Mouse (Mus musculus) liver, embryonic 15.5 days (tissue): ENCODE results near the gene Fam221b. TPM values are rescaled to one million over a fixed set of nuclear protein-coding genes. Genes with fewer than 3 reads are reported as not detected.

Experiments used
- ATAC-seq: fragments of 200-750 bp; cut with Nextera tagmentation; 2 replicates; pipeline ENCODE4 v1.8.0; 2017; ENCODE audit warnings: moderate number of reproducible peaks, mild to moderate bottlenecking, moderate library complexity; ENCODE audit not compliant: insufficient read depth
- H3K27ac ChIP-seq: fragments of 300-500 bp; sonication (generic); replicated peaks from 2 replicates; pipeline ENCODE4 v1.5.1; 2015; ENCODE audit warnings: mild to moderate bottlenecking, inconsistent platforms
- H3K27me3 ChIP-seq: fragments of 300-500 bp; sonication (generic); 2 replicates; pipeline ENCODE4 v1.6.1; 2015; ENCODE audit warnings: mild to moderate bottlenecking, inconsistent platforms
- H3K36me3 ChIP-seq: fragments of 300-500 bp; sonication (generic); replicated peaks from 2 replicates; pipeline ENCODE4 v1.6.1; 2015; ENCODE audit warnings: moderate library complexity, mild to moderate bottlenecking, inconsistent platforms
- H3K4me1 ChIP-seq: fragments of 300-500 bp; sonication (generic); replicated peaks from 2 replicates; pipeline ENCODE4 v1.6.1; 2015; ENCODE audit warnings: inconsistent platforms
- H3K4me2 ChIP-seq: fragments of 300-500 bp; sonication (generic); 2 replicates; pipeline ENCODE4 v1.6.1; 2015; ENCODE audit warnings: moderate library complexity, mild to moderate bottlenecking, inconsistent platforms
- H3K4me3 ChIP-seq: fragments of 300-500 bp; sonication (generic); replicated peaks from 2 replicates; pipeline ENCODE4 v1.5.1; 2015; ENCODE audit warnings: mild to moderate bottlenecking, inconsistent platforms
- H3K9ac ChIP-seq: fragments of 300-500 bp; sonication (generic); 2 replicates; pipeline ENCODE4 v1.6.1; 2015; ENCODE audit warnings: moderate library complexity, mild to moderate bottlenecking, inconsistent platforms
- H3K9me3 ChIP-seq: fragments of 300-500 bp; sonication (generic); replicated peaks from 2 replicates; pipeline ENCODE4 v1.6.1; 2016; ENCODE audit warnings: inconsistent platforms
- WGBS: fragments of 180-500 bp; shearing (Covaris S2); methylation state at CpG from one replicate; pipeline ENCODE4 v1.1.7; 2015; ENCODE audit warnings: mixed read lengths; ENCODE audit not compliant: insufficient replicate concordance; 5-methylcytosine and 5-hydroxymethylcytosine counted together
- polyA plus RNA-seq: library from polyadenylated mRNA; unstranded; fragments of >200 nt; fragmentation: Nextera tagmentation; extraction: Ambion mirVana; gene quantifications from 2 replicates; pipeline ENCODE4 v1.2.1, GENCODE M21; 2015

Gene Fam221b
- polyA plus RNA-seq, 1 experiment from 2014 or later = 1.1 TPM

DNA sequence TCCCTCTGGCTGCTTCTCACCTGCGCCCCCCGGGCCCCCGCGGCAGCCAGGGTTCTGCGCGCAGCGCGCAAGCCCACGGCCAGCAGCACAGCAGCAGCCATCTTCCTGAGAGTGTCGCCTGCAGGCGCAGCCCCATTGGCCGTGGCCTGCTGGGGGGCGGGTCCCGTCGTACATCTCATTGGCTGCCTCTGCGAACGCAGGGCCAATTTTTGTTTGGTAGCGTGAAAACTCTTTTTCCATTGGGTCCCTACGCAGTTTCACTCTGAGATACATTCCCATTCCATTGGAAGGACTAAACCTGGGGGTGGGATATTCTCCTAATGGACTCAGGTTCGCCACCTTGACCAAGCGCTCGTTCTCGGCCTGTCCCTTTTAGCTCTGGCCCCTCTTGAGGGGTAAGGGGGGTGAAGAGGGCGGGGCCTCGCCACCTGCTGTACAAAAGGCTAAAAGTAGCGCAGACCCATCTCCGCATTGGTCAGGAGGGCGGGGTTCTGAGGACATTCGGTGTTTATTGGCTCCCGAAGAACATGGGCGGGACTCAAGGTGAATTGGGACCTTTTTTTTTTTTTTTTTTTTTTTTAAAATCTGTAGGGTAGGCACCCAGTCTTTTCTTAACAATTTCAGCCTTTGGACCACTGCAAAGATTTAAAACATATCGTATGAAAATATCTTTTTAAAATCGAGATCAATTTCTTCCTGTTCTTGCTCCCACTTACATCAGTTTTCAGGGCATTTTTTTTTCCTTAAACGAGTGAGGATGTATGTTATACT, 12.4 kb downstream of the Fam221b start, which contains the start of gene Hint2:
Gene Hint2, minus strand, starts transcription at position 128 of the 771 bp plus-strand sequence.
- Histone ChIP-seq H3K4me1 (peaks cover 32% of the 10 kb centered on the region), H3K9me3 (no peaks in the 10 kb centered on the region), H3K27ac (peak within 1 kb of the TSS; percentile 79), H3K36me3 (no peaks in the 10 kb centered on the region), H3K4me2 (peak within 1 kb of the TSS; percentile 91), H3K4me3 (peak within 1 kb of the TSS; percentile 91), H3K27me3 (peaks cover 26% of the 10 kb centered on the region), H3K9ac (peak within 1 kb of the TSS; percentile 89)
- 1% methylated on average over 34 of the region's 34 CpGs for WGBS
- peak; percentile 95 for ATAC-seq

DNA sequence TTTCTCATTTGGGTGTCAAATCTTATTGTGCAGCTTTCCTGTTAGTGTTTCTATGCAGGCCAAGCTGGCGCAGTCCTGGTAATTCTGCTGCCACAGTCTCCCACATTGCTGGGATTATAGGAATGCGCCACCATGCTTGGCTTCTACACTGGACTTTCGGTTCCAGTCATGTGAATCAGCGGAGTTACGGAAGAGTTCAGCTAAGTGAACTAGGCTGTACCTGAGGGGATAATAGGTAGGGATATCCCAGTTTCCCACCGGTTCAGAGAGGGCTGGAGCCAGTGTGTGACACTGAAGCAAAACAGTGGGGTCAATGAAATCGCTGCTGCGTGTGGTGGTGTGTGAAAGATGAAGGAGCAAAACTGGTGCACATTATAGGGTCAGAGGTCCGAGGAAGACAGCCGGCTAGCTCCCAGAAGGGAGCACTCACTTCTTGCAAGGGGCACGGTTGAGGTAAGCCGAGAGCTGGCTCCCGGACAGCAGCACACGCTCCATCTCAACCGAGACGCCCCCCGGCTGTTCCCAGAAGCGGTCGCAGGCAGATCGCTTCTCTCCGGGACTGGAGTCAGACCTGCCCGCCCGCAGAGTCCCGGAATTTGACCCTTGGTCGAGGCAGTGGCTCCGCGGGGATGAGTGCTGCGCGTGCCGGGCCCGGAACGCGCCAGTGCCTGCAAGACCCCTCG, 13.1 kb downstream of the Fam221b start:
- H3K4me1 ChIP-seq = peaks cover 32% of the 10 kb centered on the region
- peak; percentile 30 for ATAC-seq
- H3K9me3 ChIP-seq = no peaks in the 10 kb centered on the region
- peak overlapping the region; percentile 79 for H3K27ac ChIP-seq
- H3K36me3 ChIP-seq = no peaks in the 10 kb centered on the region
- 10% methylated on average over 34 of the region's 34 CpGs for WGBS
- H3K9ac ChIP-seq = peak overlapping the region; percentile 89
- H3K27me3 ChIP-seq = peaks cover 19% of the 10 kb centered on the region
- H3K4me2 ChIP-seq = peak overlapping the region; percentile 91
- H3K4me3 ChIP-seq = peak overlapping the region; percentile 91

DNA sequence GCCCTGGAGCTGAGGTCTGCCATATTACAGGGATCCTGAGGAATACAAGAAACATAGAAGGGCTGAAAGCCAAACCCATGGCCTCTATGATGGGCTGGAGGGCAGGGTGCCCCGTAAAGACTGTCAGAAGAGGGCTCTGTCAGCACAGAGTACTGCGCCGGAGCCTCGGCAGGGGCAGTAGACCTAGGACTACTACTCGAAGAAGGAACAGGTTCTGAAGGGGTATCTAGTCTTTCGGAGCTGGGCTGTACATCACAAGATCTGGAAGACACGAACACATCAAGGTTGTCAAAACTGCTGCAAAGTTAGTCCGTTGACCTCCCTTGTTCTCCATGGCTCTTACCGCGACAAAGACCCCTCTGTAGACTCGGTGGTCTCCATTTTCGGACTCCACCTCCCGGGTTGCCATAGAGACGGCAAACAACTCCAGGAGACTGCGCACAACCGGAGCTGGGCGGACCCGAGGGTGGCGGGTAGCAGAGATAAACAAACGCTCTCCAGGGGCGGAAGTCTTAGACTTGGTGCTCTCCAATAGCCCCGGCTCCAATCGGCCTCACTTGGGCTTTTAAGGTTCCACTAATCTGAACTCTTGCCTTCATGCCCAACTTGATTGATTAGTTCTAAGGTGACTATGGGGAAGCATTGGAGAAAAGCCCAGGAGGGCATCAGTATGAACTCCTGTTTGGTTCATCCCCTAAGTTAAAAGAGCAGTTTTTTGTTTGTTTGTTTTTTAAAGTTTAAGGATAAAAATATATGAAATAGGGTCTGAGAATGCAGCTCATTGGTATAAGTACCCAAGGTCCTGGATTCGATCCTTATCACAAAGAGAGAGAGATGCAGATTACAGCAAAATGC, 15.6 kb downstream of the Fam221b start, which contains the start of gene Spag8:
Gene Spag8, minus strand, starts transcription at position 434 of the 855 bp plus-strand sequence.
- H3K9ac ChIP-seq = no peak within 1 kb of the TSS
- ATAC-seq = no peak
- H3K9me3 ChIP-seq = no peaks in the 10 kb centered on the region
- H3K4me3 ChIP-seq = peak within 1 kb of the TSS; percentile 39
- H3K27ac ChIP-seq = no peak within 1 kb of the TSS
- H3K4me1 ChIP-seq = peaks cover 32% of the 10 kb centered on the region
- 17% methylated on average over 24 of the region's 24 CpGs for WGBS
- H3K4me2 ChIP-seq = peak within 1 kb of the TSS; percentile 56
- no peaks in the 10 kb centered on the region for H3K36me3 ChIP-seq
- peaks cover 2% of the 10 kb centered on the region; the same call in 1 of the 2 replicates for H3K27me3 ChIP-seq

DNA sequence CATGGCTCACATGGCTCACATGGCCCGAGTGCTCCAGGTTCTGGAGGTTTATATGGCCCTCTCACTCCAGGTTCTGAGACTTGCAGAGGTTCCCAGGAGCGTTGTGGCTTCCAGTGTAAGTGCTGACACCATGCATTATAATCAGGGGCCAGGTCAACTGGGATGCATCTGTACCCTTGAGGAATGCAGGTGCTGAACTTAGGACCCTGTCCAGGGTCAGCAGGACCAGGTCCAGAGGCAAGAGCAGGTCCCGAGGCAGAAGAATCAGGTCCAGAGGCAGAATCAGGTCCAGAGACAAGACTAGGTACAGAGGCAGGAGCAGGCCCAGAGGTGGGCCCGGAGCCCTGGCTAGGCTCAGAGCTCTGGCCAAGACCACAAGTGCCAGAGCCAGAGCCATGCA, 16.2 kb downstream of the Fam221b start:
- Histone ChIP-seq H3K36me3 (no peaks in the 10 kb centered on the region), H3K27ac (no peak overlapping the region), H3K4me3 (no peak overlapping the region), H3K4me2 (peak overlapping the region; percentile 56; the same call in 1 of the 2 replicates), H3K4me1 (peaks cover 32% of the 10 kb centered on the region), H3K9ac (no peak overlapping the region), H3K27me3 (no peaks in the 10 kb centered on the region), H3K9me3 (no peaks in the 10 kb centered on the region)
- WGBS = 69% methylated on average over 4 of the region's 4 CpGs
- no peak for ATAC-seq

DNA sequence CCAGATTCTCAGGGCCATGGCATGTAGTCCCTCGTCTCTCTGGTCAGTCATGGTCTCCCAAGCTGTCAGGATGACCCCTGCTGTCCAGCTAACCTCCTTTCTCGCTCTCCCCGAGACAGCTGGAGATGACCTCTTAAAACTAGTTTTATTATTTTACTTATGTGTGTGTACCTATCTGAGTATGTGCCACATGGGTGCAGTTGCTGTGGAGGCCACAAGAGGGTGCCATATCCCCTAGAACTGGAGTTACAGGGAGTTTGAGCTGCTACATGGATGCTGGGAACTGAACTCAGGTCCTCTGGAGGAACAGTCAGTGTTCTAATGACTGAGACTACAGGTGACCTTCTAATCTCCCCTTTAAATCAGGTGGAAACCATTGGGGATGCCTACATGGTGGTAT, 19.2 kb downstream of the Fam221b start:
- Histone ChIP-seq H3K27me3 (no peaks in the 10 kb centered on the region; the same call in 1 of the 2 replicates), H3K4me1 (peaks cover 16% of the 10 kb centered on the region), H3K36me3 (no peaks in the 10 kb centered on the region), H3K27ac (no peak overlapping the region), H3K9ac (no peak overlapping the region), H3K9me3 (no peaks in the 10 kb centered on the region), H3K4me3 (no peak overlapping the region), H3K4me2 (no peak overlapping the region)
- 76% methylated on average over 3 of the region's 3 CpGs for WGBS
- ATAC-seq = no peak

DNA sequence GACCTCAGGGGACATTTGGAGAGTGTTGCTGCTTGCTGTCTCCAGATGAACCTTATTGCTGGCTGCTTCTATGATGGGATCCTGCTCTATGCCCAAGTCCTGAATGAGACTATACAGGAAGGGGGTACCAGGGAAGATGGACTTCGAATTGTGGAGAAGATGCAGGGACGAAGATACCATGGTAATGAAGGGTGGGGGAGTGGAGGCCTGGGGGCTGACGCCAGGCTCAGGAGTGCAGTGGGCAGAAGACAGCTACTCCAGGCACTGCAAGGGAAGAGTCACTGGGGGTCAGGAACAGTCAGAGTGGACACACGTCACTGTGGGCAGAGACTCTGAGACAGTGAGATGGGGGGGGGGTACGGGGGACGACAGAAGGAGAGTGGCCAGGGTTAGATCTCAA, 28.5 kb downstream of the Fam221b start:
- 58% methylated on average over 6 of the region's 6 CpGs for WGBS
- no peak overlapping the region for H3K4me3 ChIP-seq

DNA sequence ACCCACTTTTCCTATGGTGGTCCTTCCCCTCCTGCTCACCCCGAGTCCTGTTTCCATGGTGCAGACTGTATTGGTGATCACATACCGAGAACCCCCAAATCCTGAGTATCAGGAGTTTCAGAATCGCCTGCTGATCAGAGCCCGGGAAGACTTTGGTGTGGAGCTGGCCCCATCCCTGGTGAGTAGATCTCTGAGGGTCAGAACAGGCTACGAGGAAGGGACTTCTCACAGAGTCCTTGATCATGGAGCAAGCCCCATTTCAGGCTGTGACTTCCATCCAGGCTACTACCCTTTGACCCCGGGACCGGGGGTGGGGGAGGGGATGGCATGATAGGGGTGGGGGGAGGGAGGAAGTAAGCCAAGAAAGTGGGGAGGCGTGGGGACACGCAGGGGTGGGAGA, 28.9 kb downstream of the Fam221b start:
- no peak overlapping the region for H3K27ac ChIP-seq
- 57% methylated on average over 9 of the region's 9 CpGs for WGBS
- peaks cover 10% of the 10 kb centered on the region for H3K27me3 ChIP-seq
- H3K4me2 ChIP-seq = no peak overlapping the region
- H3K9ac ChIP-seq = no peak overlapping the region
- no peaks in the 10 kb centered on the region for H3K9me3 ChIP-seq
- H3K4me3 ChIP-seq = no peak overlapping the region
- no peak for ATAC-seq
- no peaks in the 10 kb centered on the region for H3K4me1 ChIP-seq
- H3K36me3 ChIP-seq = no peaks in the 10 kb centered on the region

More for the DNA sequence above, 28.5 kb downstream of the Fam221b start:
- no peak for ATAC-seq
- Histone ChIP-seq H3K36me3 (no peaks in the 10 kb centered on the region), H3K9me3 (no peaks in the 10 kb centered on the region), H3K27ac (no peak overlapping the region), H3K27me3 (peaks cover 6% of the 10 kb centered on the region), H3K9ac (no peak overlapping the region), H3K4me1 (no peaks in the 10 kb centered on the region), H3K4me2 (no peak overlapping the region)

DNA sequence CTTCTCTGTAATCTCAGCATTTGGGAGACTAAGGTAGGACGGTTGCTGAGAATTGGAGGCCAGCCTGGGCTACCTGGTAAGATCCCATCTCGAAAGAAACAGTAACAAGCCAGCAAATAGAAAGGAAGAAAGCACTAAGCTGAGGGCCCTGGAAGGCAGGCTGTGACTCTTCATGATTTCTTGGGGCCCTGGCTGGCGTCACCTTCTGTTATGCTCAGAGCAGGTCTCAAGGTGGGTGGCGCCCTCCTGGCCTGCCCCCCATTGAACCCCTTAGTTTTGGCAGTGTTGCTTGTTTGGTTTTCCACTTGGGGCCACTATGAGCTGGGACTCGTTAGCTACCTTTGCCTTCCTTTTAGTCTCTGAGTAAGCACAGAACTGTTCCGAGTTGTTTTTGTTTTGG, 32.2 kb downstream of the Fam221b start:
- H3K9ac ChIP-seq = no peak overlapping the region
- no peaks in the 10 kb centered on the region for H3K9me3 ChIP-seq
- H3K27me3 ChIP-seq = peaks cover 35% of the 10 kb centered on the region
- H3K36me3 ChIP-seq = no peaks in the 10 kb centered on the region
- H3K4me2 ChIP-seq = no peak overlapping the region
- no peak overlapping the region for H3K4me3 ChIP-seq
- no peak for ATAC-seq
- WGBS = 65% methylated on average over 6 of the region's 6 CpGs
- no peak overlapping the region for H3K27ac ChIP-seq
- peaks cover 5% of the 10 kb centered on the region for H3K4me1 ChIP-seq

DNA sequence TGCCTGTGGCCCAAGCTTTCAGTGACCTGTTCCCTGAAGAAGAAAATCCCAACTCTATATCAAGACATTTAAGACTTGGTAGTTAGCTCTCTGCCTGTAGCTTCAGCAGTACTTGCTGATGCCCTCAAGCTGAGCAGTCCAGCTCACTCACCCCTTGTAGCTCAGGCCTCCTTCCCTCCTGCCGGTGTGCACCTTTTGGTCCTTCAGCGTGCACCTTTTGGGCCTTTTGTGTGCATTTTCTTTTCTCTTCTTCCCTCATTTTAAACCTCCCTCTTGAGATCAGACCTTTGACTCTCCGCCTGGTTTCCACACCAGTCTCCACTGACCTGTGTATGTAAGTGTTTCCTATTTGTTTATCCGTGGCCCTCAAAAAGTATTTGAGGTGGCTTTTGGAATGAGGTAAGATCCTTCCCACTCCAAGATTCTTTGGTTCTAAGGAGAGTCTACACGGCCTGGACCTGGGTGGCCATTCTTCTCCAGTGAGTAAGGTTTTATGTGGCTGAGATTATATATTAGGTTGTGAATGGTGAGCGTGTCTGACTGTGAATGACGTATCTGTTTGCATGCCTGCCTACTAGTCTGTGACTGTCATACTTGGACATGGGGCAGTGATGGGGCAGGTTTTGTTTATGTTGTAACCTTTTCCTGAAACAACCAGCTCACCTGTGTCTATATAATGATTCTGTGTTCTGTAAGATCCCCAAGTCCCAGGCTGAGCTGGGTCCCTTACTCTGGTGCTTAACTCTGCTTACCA, 34.1 kb downstream of the Fam221b start:
- no peaks in the 10 kb centered on the region for H3K36me3 ChIP-seq
- WGBS = 68% methylated on average over 7 of the region's 7 CpGs
- no peak overlapping the region for H3K4me2 ChIP-seq
- H3K4me1 ChIP-seq = peaks cover 23% of the 10 kb centered on the region
- no peaks in the 10 kb centered on the region for H3K9me3 ChIP-seq
- H3K4me3 ChIP-seq = no peak overlapping the region
- ATAC-seq = no peak
- no peak overlapping the region for H3K27ac ChIP-seq
- no peak overlapping the region for H3K9ac ChIP-seq
- H3K27me3 ChIP-seq = peaks cover 54% of the 10 kb centered on the region

DNA sequence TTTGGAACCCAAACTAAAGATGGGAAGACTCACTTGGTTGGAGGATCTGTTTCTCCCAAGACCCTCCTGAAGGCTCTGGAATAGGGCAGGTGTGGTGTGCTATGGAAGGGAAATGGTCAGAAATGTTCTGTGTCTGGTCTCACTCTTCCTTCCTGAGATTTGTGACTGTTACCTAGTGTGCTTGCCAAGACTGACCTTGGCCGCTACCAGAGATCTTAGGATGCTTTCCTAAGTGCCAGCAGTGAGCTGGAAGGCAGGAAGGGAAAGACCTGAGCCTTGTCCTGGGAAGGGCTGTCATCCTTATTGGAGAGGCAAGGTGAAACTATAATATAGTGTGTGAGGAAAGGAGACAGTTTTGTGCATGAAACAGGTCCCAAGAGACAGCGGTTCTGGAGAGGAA, 35.2 kb downstream of the Fam221b start:
- Histone ChIP-seq H3K9me3 (no peaks in the 10 kb centered on the region), H3K36me3 (no peaks in the 10 kb centered on the region), H3K27ac (no peak overlapping the region), H3K4me1 (peaks cover 24% of the 10 kb centered on the region), H3K4me2 (no peak overlapping the region), H3K9ac (no peak overlapping the region), H3K4me3 (no peak overlapping the region), H3K27me3 (peaks cover 55% of the 10 kb centered on the region)
- no peak for ATAC-seq
- 78% methylated on average over 2 of the region's 2 CpGs for WGBS
